Mouse (Mus musculus): Measurements from ENCODE around the gene Ptn. TPM values are rescaled to one million over a fixed set of nuclear protein-coding genes. Genes with fewer than 3 reads are reported as not detected.

Ptn gene
- total RNA-seq, 2 experiments from 2014 or later, result 4.2 to 4.4 TPM

GRCm38 (mm10) chr6:36818281-36819018 is 8.4 kb upstream of the Ptn start:
- intact Hi-C loops (cut with DNase I), result loop anchor here (5.0 kb wide), 1 partner anchor 84 kb away; no protein-coding TSS in a partner anchor
- DNase-seq (ENCODE audit: low spot score), result no peak

- intact Hi-C loops (cut with DNase I), result loop anchor here (5.0 kb wide), 1 partner anchor 86 kb away; no protein-coding TSS in a partner anchor
- no peak for DNase-seq (ENCODE audit: low spot score)
Measured at GRCm38 (mm10) chr6:36816666-36817065, 6.6 kb upstream of the Ptn start.

- DNase-seq (ENCODE audit: low spot score), result no peak
- intact Hi-C loops (cut with DNase I), result loop anchor here (5.0 kb wide), 1 partner anchor 86 kb away; no protein-coding TSS in a partner anchor
Measured at GRCm38 (mm10) chr6:36815992-36816391, 6.0 kb upstream of the Ptn start.

GRCm38 (mm10) chr6:36812666-36813515 is 2.9 kb upstream of the Ptn start:
- DNase-seq (ENCODE audit: low spot score), result no peak
- intact Hi-C loops (cut with DNase I), result no loop called here

GRCm38 (mm10) chr6:36810448-36810847 is 428 bp upstream of the Ptn start:
- intact Hi-C loops (cut with DNase I), result no loop called here
- no peak for DNase-seq (ENCODE audit: low spot score)

GRCm38 (mm10) chr6:36809311-36809726 is 701 bp downstream of the Ptn start:
- intact Hi-C loops (cut with DNase I), result no loop called here

GRCm38 (mm10) chr6:36808306-36809058 is 1.5 kb downstream of the Ptn start:
- DNase-seq (ENCODE audit: low spot score), result no peak
- intact Hi-C loops (cut with DNase I), result no loop called here

More at GRCm38 (mm10) chr6:36809311-36809726, 701 bp downstream of the Ptn start:
- DNase-seq (ENCODE audit: low spot score), result no peak

GRCm38 (mm10) chr6:36806906-36807305 is 3.1 kb downstream of the Ptn start:
- no peak for DNase-seq (ENCODE audit: low spot score)
- intact Hi-C loops (cut with DNase I), result no loop called here

- intact Hi-C loops (cut with DNase I), result no loop called here
- no peak for DNase-seq (ENCODE audit: low spot score)
Measured at GRCm38 (mm10) chr6:36800309-36800946, 9.6 kb downstream of the Ptn start.

- no peak for DNase-seq (ENCODE audit: low spot score)
- intact Hi-C loops (cut with DNase I), result no loop called here
Measured at GRCm38 (mm10) chr6:36797066-36797655, 12.9 kb downstream of the Ptn start.

GRCm38 (mm10) chr6:36794535-36794934 is 15.5 kb downstream of the Ptn start:
- intact Hi-C loops (cut with DNase I), result no loop called here
- DNase-seq (ENCODE audit: low spot score), result no peak

- no peak for DNase-seq (ENCODE audit: low spot score)
Measured at GRCm38 (mm10) chr6:36793775-36794174, 16.2 kb downstream of the Ptn start.

GRCm38 (mm10) chr6:36789261-36789660 is 20.8 kb downstream of the Ptn start:
- intact Hi-C loops (cut with DNase I), result no loop called here
- DNase-seq (ENCODE audit: low spot score), result no peak

More at GRCm38 (mm10) chr6:36793775-36794174, 16.2 kb downstream of the Ptn start:
- intact Hi-C loops (cut with DNase I), result no loop called here

- no peak for DNase-seq (ENCODE audit: low spot score)
Measured at GRCm38 (mm10) chr6:36788576-36789191, 21.3 kb downstream of the Ptn start.

GRCm38 (mm10) chr6:36784682-36785208 is 25.3 kb downstream of the Ptn start:
- no peak for DNase-seq (ENCODE audit: low spot score)
- intact Hi-C loops (cut with DNase I), result no loop called here

More at GRCm38 (mm10) chr6:36788576-36789191, 21.3 kb downstream of the Ptn start:
- intact Hi-C loops (cut with DNase I), result no loop called here

GRCm38 (mm10) chr6:36782481-36782880 is 27.5 kb downstream of the Ptn start:
- intact Hi-C loops (cut with DNase I), result no loop called here
- no peak for DNase-seq (ENCODE audit: low spot score)

- intact Hi-C loops (cut with DNase I), result no loop called here
- no peak for DNase-seq (ENCODE audit: low spot score)
Measured at GRCm38 (mm10) chr6:36777567-36778337, 32.3 kb downstream of the Ptn start.

- intact Hi-C loops (cut with DNase I), result no loop called here
- no peak for DNase-seq (ENCODE audit: low spot score)
Measured at GRCm38 (mm10) chr6:36777039-36777438, 33.0 kb downstream of the Ptn start.

Data from heart, postnatal 25 days (tissue).